Mouse (Mus musculus): Measurements from ENCODE around the gene Cdh13.

The Cdh13 gene

GRCm38 (mm10) chr8:119109655-119110054, 826.1 kb downstream of the Cdh13 start:
- no peak for DNase-seq

GRCm38 (mm10) chr8:119112861-119113260, 829.3 kb downstream of the Cdh13 start:
- DNase-seq: no peak

- DNase-seq: no peak
Observed at GRCm38 (mm10) chr8:119121236-119121635, 837.7 kb downstream of the Cdh13 start.

- DNase-seq: no peak
Observed at GRCm38 (mm10) chr8:119127841-119128240, 844.3 kb downstream of the Cdh13 start.

GRCm38 (mm10) chr8:119128266-119128665, 844.7 kb downstream of the Cdh13 start:
- DNase-seq: no peak

- DNase-seq: no peak
Observed at GRCm38 (mm10) chr8:119156454-119156921, 873.0 kb downstream of the Cdh13 start.

- DNase-seq: no peak
Observed at GRCm38 (mm10) chr8:119158628-119159027, 875.1 kb downstream of the Cdh13 start.

GRCm38 (mm10) chr8:119159794-119160193, 876.3 kb downstream of the Cdh13 start:
- no peak for DNase-seq

GRCm38 (mm10) chr8:119164076-119164475, 880.5 kb downstream of the Cdh13 start:
- no peak for DNase-seq

- DNase-seq: no peak
Observed at GRCm38 (mm10) chr8:119177226-119177935, 893.8 kb downstream of the Cdh13 start.

GRCm38 (mm10) chr8:119180626-119181025, 897.1 kb downstream of the Cdh13 start:
- DNase-seq: no peak

- DNase-seq: peak; percentile 10
Observed at GRCm38 (mm10) chr8:119195695-119196094, 912.2 kb downstream of the Cdh13 start.

- no peak for DNase-seq
Observed at GRCm38 (mm10) chr8:119196486-119197150, 913.1 kb downstream of the Cdh13 start.

- no peak for DNase-seq
Observed at GRCm38 (mm10) chr8:119208567-119208966, 925.0 kb downstream of the Cdh13 start.

GRCm38 (mm10) chr8:119224547-119224946, 941.0 kb downstream of the Cdh13 start:
- DNase-seq: peak; percentile 37

GRCm38 (mm10) chr8:119245181-119245580, 961.6 kb downstream of the Cdh13 start:
- DNase-seq: no peak

- no peak for DNase-seq
Observed at GRCm38 (mm10) chr8:119245641-119246040, 962.1 kb downstream of the Cdh13 start.

GRCm38 (mm10) chr8:119254358-119254757, 970.8 kb downstream of the Cdh13 start:
- no peak for DNase-seq

GRCm38 (mm10) chr8:119258642-119259041, 975.1 kb downstream of the Cdh13 start:
- no peak for DNase-seq

GRCm38 (mm10) chr8:119263750-119264149, 980.2 kb downstream of the Cdh13 start:
- DNase-seq: no peak

GRCm38 (mm10) chr8:119266304-119266703, 982.8 kb downstream of the Cdh13 start:
- DNase-seq: no peak

- no peak for DNase-seq
Observed at GRCm38 (mm10) chr8:119269576-119269975, 986.0 kb downstream of the Cdh13 start.

GRCm38 (mm10) chr8:119270371-119270770, 986.8 kb downstream of the Cdh13 start:
- DNase-seq: no peak

GRCm38 (mm10) chr8:119272891-119273290, 989.4 kb downstream of the Cdh13 start:
- no peak for DNase-seq

Measured in thymus, postnatal 14 days (tissue).